Mouse (Mus musculus): ENCODE measurements at regions not wholly inside any gene's neighbourhood (a gene's known extent, or its start where the extent isn't known, plus 50 kb on each side); places are given as distances from the start of the nearest gene placed in this dataset.

DNA sequence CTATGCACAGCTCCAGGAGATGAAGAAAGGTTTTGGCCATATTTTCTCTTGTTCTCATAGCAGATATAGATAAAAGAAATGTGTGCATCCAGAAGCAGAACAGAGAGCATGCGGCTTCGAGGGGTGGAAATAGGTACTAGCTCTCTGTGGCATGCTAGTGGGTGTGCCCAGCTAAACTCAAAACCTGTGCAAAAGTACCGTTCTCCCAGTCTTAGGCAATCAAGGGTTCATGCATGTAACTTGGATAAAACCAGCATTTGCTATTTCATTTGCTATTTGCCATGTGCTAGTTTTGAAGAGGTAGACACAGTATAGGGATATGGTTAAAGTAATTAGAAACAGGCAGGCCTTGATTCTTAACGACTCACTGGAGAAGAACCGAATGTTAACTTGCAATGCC lies 317.6 kb upstream of the Zeb2 start:
- DNase-seq (ENCODE audit: extremely low read depth, insufficient read length, low spot score): no peak

DNA sequence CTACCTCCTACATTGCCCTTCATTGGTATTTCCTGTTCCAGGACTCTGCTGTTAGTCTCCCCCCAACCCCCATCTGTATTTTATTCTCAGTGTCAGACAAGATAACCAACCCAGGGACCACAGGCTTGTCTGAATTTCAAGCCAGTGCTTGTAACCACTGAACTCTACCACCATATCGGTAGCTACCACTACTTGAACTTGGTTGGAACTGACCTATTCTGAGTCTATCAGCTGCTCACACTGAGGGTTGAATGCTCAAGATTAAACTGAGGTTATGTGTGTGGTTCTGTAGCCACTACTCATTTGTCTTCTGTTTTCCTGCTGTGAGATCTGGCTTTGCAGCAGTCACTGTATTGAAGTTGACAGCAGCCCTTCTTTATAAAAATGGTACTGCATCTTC lies 317.0 kb upstream of the Zeb2 start:
- no peak for DNase-seq (ENCODE audit: extremely low read depth, insufficient read length, low spot score)

DNA sequence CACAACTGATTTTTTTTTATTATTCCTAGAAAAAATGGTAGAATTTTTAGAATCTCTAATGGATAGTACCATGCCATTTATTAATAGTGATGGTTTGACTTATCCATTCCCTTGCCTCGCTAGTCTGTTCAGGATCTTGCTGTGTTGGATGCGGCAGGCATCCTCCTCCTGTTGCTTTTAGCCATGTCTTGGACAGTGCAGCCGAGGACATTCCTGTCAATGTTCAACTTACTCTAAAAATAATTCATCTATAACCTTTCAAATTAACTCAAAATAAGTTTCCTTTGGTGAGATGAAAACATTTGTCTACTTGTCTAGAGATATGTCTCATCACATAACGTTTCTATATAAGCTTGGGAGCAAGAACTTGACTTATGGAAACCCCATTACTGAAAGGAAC lies 314.2 kb upstream of the Zeb2 start:
- no peak for DNase-seq (ENCODE audit: extremely low read depth, insufficient read length, low spot score)

DNA sequence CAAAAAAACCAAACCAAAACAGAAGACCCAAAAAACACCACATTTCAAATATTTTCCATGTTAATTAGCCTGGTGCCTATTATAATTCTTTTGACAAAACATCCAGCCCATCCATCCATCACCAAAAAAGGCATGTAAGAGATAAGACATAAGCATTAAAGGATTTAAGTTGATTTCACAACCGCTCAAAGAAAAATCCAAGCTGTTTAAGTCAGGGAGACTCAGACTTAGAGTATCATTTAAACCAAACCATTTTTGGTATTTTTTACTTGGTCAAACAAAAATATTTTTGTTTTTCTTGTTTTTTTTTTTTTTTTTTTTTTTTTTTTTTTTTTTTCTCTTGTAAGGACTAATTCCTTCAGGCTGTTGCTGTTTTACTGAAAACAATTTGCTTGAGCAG lies 304.6 kb upstream of the Zeb2 start:
- DNase-seq (ENCODE audit: extremely low read depth, insufficient read length, low spot score): no peak

DNA sequence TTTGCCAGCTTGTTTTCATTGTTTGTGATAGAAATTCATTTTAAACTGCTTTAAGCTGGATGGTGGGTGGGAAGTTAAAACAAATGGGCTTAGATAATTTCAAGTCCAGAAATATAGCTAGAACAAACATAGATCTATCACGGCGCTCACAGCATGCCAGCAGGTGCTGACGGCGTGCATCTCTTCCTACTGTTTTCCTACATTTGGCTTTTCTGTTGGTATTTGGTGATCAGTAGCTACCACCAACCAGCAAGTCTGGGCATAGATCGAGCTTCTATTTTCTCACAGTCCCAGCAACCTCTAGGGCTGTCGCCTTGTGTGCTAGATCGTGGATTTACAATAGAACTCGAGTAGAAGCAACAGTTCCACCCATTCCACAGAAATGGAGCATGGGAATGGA lies 290.9 kb upstream of the Zeb2 start:
- no peak for DNase-seq (ENCODE audit: extremely low read depth, insufficient read length, low spot score)

DNA sequence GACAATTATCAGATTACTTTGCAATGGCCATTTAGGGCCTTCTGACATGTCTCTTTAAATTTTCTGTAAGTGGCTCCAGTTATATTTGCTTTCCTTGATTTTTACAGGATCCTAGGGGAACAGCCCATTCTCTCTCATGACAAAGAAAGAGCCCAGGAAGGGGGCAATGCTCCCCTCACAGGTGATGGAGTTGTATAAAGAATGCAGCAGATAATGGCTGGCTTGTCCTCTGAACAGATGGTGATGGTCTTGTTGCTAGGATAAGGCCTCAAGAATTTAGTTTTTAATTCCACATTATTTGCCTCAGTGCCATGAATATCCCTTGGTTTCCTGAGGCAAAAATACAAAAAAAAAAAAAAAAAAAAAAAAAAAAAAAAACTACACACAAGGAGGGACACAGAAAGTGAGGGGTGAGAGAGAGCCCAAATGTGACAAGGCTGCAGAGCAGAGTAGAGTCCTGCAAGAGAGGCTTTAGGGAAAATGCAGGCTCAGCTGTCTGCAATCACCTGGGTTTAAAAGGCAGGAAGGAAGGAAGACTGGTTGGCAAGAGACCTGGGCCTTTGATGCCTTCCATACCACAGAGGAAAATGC lies 272.8 kb upstream of the Zeb2 start:
- DNase-seq (ENCODE audit: extremely low read depth, insufficient read length, low spot score): no peak

DNA sequence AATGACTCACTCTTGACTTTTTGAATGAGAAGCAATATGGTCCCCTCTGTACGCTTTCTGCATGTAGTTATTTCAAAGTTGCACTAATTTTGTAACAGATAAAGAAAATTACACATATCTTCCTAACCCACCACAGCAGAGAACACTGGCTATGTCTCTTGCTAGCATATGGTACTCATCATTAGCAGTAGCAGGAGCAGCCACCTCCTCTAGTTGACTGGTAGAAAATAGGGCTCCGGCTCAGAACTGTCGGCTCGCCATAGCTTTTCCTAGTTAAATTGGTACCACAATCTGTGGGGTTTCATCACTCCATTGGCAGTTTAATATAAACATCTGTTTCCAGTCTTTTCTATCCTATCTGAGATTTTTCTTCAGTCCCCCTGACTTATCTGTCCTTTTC lies 254.1 kb upstream of the Zeb2 start:
- DNase-seq (ENCODE audit: extremely low read depth, insufficient read length, low spot score): no peak

DNA sequence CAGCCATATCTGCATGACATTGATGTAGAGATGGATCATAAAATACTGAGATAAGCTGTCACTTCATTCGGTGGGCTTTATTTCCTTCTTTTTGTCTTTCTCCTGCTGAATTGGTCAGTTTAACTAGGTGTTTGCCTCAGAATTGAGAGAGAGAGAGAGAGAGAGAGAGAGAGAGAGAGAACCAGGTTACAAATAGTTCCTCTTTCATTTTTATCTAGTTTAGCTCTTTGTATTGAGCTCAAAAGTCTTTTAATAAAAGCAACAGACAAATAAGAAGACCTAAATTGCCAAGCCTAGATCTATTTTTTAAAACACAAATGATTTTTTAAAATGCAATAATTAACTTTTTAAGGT lies 253.4 kb upstream of the Zeb2 start:
- no peak for DNase-seq (ENCODE audit: extremely low read depth, insufficient read length, low spot score)

DNA sequence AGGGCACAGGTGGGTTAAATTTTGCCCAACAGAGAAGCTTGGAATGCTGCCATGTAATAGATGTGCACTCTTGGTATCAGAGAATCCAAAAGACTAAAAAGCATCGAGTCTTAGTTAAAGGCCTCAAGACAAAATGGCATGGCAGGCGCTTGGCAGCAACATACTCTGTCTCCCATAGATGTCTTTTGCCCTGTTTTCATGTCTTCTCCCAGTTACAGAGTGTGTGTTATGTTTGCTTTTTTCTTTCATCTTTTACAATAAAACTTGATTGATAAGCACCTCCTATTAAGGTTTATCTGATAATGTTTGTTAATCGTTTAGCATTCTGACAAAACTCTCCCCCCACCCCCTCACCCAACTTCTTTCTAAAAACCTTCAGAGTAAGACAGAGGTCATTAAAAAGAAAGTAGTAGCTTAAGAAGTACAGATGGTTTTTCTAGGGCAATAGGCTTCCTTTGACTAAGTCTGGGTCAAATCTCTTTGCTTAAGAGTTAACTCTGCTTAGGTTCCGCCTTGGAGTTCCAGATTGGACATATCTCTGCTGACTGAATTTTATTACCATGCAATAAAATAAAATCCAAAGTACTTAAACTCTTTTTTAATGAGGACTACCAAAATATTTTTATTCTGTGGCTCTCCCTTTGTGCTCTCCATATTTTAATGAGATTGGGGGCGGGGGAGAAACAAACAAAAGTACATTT lies 252.9 kb upstream of the Zeb2 start:
- DNase-seq (ENCODE audit: extremely low read depth, insufficient read length, low spot score): no peak

DNA sequence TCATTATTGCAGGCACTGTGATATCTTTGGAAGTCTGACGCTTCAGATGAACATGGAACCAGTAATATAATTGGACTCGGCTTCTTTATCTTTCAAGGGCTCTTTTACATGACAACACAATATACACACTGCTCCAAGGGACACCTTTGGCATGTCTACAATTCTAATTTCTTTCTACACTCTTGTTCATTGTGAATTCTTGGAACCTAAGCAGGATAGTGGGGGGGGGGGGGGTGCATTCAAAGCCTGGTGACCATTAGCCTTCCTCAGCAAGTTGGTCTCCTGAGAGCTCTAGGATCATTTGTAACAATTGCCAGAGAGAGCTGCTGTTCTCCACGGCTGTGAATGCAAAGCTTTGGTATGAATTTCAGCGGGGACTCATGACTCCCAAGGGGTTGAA lies 252.2 kb upstream of the Zeb2 start:
- DNase-seq (ENCODE audit: extremely low read depth, insufficient read length, low spot score): no peak

DNA sequence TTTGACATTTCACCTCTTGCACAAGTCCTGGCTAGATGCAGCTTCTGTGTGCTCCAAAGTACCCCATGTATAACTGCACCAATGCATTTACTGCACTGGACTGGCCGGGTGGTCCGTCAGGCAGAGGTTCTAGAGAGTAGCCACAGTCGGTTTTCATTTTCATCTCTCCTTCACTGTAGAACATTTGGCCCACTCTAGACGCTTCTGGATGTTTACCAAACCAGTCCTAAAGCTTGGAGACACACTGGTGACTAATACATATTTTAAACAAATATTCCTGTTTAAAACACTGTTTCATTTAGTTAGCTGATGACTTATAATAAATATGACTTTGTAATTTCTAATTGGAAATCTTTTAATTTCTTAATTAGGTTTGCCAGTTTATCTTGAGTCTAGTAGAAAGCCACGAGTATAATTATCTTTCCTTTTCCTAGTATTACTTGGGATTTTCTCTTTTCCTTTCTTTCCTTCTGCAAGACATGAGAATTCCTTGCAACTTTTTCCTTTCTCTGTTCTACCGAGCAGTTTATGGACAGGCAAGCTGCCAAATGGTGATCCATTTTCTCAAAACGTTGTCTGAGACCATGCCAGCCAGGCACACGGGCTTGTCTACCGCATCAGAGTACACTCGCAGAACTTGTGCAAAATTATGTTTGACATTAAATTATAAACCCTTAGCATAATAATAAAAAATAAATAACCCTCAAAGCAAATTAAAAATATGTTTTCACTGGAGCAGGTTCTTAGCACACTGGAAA lies 250.4 kb upstream of the Zeb2 start:
- peak; percentile 6 for DNase-seq (ENCODE audit: extremely low read depth, insufficient read length, low spot score)

DNA sequence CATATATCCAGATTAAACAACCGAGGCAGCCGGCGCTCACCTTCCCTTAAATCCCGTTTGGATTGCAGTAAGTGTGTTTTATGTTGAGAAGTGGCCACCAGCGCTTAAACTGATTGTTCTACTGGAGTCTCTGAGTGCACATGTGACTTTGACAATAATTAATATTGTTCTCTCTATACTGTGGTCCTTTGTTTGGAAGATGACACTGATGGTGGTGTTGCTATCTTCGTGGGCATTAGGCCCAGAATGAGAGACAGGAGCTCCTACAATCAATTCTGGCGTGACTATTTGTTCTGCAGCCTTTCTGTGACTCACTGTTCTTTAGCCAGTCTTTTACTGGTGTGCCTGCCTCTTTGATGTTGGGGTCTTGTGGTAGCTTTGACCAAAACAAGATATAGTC lies 240.1 kb upstream of the Zeb2 start:
- DNase-seq (ENCODE audit: extremely low read depth, insufficient read length, low spot score): no peak

DNA sequence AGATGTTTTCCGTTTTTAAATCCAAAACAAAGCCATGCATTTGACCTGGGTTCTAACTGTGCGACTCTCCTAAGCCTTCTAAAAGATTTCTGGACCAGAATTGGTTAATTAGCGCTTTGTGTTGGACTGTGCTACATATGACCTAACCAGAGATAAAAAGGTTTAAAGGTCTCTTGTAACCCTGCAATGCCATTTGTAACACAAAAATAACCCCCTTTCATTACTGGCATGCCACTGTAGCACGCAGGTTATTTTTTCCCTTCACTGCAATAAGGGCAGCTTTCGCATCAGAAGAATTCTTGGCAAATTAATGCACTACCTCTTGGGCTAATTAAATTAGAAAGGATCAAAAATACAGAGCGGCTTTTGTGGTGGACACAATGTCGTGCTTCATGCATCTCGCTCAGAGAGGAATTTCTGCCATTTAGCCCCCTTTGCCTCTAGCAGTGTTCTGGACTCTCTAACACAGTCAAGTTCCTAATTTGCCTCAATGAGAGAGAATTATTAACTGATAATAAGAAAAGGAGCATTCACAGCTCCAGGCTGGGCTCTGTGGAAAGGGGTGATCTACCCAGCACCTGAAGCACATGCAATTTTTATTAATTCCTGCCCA lies 239.5 kb upstream of the Zeb2 start:
- DNase-seq (ENCODE audit: extremely low read depth, insufficient read length, low spot score): no peak

DNA sequence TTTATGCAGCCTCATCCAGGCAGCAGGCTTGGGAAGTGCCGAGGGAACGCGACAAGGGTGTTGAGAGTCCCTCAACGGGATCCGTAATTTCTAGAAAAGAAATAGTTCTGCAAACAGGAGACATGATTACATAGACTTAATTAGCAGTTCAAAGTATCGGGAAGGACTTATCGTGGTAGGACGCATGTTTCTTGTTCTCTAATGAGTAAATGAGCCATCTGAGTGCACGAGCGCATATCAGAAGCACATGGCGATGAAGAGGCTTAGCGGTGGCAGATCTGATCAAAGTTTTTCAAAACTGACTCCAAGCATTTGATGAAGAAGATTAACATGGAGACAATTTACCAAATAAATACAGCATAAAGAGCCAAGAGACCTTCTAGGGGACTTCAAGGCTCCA lies 238.8 kb upstream of the Zeb2 start:
- no peak for DNase-seq (ENCODE audit: extremely low read depth, insufficient read length, low spot score)

DNA sequence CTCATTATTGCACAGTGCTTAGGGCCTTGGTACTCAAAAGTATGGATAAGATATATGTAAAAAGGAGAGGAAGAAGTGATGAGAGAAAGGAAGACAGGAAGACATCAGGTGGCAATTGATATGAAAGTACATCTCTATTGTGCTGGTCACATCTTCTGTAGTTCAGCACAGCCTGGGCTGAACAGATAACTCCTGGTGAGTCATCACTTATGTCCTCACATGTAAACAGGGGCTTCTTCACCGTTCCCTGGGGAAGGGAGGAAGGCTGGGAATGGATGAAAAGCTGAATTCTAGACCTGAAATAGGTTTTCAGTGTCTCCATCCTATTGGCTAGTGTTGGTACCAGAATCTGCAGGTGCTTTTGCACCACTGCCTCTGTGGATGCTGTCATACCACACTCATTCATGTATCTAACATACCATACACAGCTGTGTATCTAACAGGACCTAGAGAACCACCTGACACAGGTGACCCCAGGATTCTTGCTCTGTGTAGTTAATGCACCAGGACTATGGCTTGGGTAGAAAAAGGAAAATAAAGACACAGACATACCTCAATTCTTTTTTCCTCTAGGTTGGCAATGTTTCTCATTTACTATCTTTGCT lies 234.4 kb upstream of the Zeb2 start:
- DNase-seq (ENCODE audit: extremely low read depth, insufficient read length, low spot score): no peak

DNA sequence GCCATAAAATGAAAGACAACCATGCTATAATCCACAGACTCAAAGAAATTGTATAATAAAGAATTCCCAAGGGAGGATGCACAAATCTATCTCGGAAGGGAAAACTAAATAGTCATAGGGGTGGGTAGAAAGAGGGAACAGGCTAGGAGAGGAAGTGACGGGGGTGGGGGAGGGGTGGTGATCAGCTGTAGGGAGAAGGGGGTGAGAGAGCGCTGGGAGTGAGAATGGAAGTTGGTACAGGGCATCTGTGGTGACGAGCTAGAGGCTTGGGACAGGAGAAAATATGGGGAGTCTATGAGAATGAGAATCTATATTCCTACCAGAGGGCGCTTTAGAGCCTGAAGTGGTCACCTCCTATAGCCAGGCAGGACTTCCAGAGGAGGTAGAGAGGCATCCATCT lies 229.2 kb upstream of the Zeb2 start:
- DNase-seq (ENCODE audit: extremely low read depth, insufficient read length, low spot score): no peak

DNA sequence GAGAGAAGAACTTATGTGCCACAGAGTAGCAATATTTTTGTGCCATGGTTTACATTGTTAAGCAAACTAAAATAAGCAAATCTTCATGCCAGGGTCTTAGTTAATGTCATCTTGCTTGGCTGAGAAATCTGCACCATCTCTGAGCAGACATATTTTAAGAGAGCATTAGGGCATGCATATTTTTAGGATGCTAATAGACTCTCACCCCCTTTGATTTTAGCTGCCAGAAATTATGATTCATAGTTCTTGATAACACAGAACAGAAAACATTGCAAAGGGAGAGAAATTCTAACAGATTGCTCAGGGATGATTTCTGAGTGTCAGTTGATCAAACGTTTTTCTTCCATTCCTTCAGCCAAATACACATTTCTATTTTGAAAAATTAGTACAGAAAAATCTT lies 222.7 kb upstream of the Zeb2 start:
- no peak for DNase-seq (ENCODE audit: extremely low read depth, insufficient read length, low spot score)

DNA sequence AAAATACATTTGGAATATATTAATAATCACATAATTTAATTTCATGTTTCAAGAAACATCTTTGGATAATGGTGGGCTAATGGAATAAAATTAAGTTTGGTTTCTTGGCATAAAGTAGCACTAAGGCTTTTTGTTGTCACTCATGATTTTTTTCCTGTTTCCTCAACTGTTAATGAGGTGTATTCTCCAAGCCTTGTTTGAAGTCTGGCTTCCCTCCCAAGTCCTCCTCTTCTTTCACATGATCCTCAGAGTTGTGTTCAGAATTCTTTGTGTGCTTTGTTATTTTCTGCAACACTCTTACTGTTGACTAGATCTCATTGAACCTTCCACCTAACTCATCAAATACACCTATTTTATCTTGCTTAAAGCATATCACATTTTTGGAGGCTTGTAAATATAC lies 221.6 kb upstream of the Zeb2 start:
- DNase-seq (ENCODE audit: extremely low read depth, insufficient read length, low spot score): no peak

DNA sequence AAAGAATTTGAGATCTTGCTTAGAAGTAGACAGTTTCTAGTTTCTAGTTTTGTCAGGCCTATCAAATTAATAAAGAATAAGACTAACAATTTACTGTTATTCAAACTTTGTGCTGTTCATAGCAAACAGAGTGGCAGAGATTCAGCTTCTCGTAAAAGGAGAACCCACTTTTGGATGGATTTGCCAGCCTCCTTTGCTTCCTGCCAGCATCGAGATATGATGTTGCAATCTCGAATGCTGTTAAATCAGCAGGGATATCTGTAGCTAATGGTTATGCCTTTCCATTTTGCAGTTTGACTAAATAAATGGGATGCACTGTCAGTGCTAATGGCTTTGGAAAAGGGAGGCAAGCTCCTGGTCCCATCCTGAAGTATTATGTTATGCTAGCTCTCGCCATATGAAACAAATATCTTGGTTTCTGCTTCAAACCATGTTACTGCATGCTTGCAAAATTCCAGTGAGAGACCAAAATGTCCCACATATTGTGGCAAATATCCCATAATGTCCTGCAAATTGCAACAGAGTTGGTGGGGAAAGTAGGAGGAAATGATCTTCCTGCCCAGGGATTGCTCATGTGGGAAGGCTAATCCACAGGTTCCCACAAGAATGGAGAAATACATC lies 199.9 kb upstream of the Zeb2 start:
- no peak for DNase-seq (ENCODE audit: extremely low read depth, insufficient read length, low spot score)

DNA sequence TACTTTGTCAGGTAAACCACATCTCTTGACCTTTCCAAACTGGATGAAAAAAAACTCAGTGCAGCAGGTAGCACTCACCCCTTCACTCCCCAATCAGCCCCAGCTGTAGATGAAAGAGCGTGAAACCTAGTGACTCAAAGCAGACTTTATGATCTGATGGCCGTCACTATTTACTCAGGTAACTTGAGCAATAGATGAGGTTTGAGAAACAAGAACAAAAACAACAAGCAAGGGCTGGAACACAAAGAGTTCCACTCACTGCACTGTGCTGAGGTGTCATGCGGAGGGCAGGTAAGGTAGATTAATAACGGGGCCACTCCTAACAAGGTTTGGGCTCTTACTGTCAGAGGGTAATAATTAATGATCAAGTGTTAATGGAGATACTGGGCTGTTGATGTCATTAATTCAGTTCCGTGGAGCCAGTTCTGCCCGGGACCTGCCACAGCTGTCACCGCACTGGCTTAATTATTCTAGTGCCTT lies 170.4 kb upstream of the Zeb2 start:
- DNase-seq (ENCODE audit: extremely low read depth, insufficient read length, low spot score): no peak

DNA sequence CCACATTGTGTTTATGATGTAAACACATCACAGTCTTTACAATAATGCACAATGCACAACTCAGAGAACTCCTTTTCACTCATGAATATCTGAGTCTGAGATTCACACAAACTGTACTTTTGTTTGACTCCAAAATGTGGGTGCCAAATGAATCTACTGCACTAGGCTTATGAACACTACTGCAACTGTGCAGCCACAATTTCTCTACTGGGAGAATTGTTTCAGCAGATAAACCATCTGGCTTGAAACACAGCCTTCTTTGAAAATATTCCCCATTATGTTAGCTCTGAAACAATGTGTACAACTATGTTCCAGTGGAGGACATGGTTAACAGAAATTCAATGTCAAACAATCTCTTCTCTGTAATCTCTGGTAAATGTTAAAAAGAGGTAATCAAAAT lies 166.6 kb upstream of the Zeb2 start:
- no peak for DNase-seq (ENCODE audit: extremely low read depth, insufficient read length, low spot score)

Data from 3134 (cell line).